ENCODE assay signal across 8 mouse cellular contexts in the genomic region with DNA sequence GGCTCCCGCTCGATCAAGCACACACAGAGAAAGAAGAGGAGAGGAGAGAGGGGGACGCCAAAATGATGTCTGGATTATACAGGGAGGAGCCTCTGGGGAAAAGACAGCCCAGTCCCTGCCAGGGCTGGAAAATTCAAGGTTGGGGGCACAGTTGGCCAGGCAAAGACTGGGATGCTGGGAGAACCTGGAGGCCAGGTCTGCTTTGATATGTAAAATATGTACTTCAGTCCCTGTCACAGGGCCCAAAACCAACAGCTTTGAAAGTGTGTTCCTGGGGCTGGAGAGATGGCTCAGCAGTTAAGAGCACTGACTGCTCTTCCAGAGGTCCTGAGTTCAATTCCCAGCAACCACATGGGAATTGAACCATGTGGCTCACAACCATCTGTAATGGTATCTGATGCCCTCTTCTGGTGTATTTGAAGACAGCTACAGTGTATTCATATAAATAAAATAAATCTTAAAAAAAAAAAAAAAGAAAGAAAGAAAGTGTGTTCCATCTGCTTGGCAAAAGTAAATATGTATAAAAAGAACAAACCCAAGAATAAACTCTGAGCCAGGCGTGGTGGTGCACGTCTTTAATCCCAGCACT. TPM values are rescaled to one million over a fixed set of nuclear protein-coding genes. Genes with fewer than 3 reads are reported as not detected.
DNase-seq lines count a peak whose midpoint lies in the region; ATAC-seq and TF ChIP-seq lines count a peak whose summit lies in the region.
"Not testable (repeated sequence)": the region's sequence is repeated elsewhere in the genome, so short reads cannot be mapped to it uniquely, and the experiment has no call there.
"Had no signal": no experiment of that assay in that cellular context is flagged by ENCODE, and none has a peak within 500 bp of the region (broad histone marks: within the 10 kb centered on the region; RNA-seq: fewer than 3 reads in every experiment).

No protein-coding gene starts in this region.

- H3K4me1 ChIP-seq in ES-E14 (ENCODE audit: control insufficient read depth in 2 of 2, insufficient read depth in 2 of 2, low read length in 2 of 2, poor library complexity in 1 of 2): peaks cover 17 to 28% of the 10 kb centered on the region in 2 experiments
- H3K4me1 ChIP-seq in forebrain, postnatal 0 days (ENCODE audit: insufficient read depth); hindbrain, postnatal 0 days (ENCODE audit: insufficient read depth, low read length); kidney, postnatal 0 days (replicated peaks; ENCODE audit: insufficient read depth, low read length); lung, postnatal 0 days (ENCODE audit: insufficient read depth, low read depth, low read length): not testable (repeated sequence)

- H3K27me3 ChIP-seq in forebrain, postnatal 0 days (ENCODE audit: insufficient read depth, low read length); hindbrain, postnatal 0 days (ENCODE audit: insufficient read depth, low read length); kidney, postnatal 0 days (ENCODE audit: insufficient read depth, low read length); lung, postnatal 0 days (replicated peaks; ENCODE audit: insufficient read depth, low read length): not testable (repeated sequence)

- TF ChIP-seq EP300 in lung, postnatal 0 days (IDR thresholded peaks at IDR 0.05): not testable (repeated sequence)

- WGBS in forebrain, postnatal 0 days: 80% methylated on average over 5 of the region's 5 CpGs
- 85% methylated on average over 5 of the region's 5 CpGs for WGBS in hindbrain, postnatal 0 days
- 79% methylated on average over 5 of the region's 5 CpGs for WGBS in kidney, postnatal 0 days
- 74% methylated on average over 5 of the region's 5 CpGs for WGBS in lung, postnatal 0 days

- in situ Hi-C loops in ES-E14 (cut with MboI; ENCODE audit: low sequenced_read_pairs in 2 of 2, unreplicated experiment in 2 of 2): loop anchor here in 1 of 2 experiments (10.0 kb wide), 1 partner anchor 277 kb away; no protein-coding TSS in a partner anchor

- peak overlapping the region; percentile 68 for H3K27ac ChIP-seq in ES-E14 (ENCODE audit: insufficient read depth, low read depth, low read length, poor library complexity, severe bottlenecking)
- H3K27ac ChIP-seq in forebrain, postnatal 0 days (ENCODE audit: low read depth, low read length); hindbrain, postnatal 0 days; lung, postnatal 0 days (ENCODE audit: low read length): not testable (repeated sequence)
- peak overlapping the region; percentile 77; the same call in 1 of the 2 replicates for H3K27ac ChIP-seq in kidney, postnatal 0 days

- H3K36me3 ChIP-seq in ES-E14 (ENCODE audit: control insufficient read depth, insufficient read depth, low read length, poor library complexity, severe bottlenecking); forebrain, postnatal 0 days (ENCODE audit: insufficient read depth); hindbrain, postnatal 0 days (ENCODE audit: insufficient read depth, low read length); kidney, postnatal 0 days (ENCODE audit: insufficient read depth, low read length); lung, postnatal 0 days (ENCODE audit: insufficient read depth, low read length): not testable (repeated sequence)

- DNase-seq in 3T3-L1 (ENCODE audit: low read depth, low spot score): peak; percentile 45
- not testable (repeated sequence) for DNase-seq in ES-E14 (ENCODE audit: low read depth, low spot score); forebrain, postnatal 0 days; hindbrain, postnatal 0 days (ENCODE audit: low spot score); kidney, postnatal 0 days (ENCODE audit: low spot score); lung, postnatal 0 days (ENCODE audit: low spot score)
- DNase-seq in R1 (ENCODE audit: low read depth, low spot score): peak; percentile 52

- peak overlapping the region; percentile 18; the same call in 1 of the 2 replicates for H3K9ac ChIP-seq in ES-E14 (ENCODE audit: insufficient read depth, low read depth, low read length, poor library complexity, severe bottlenecking)
- H3K9ac ChIP-seq in forebrain, postnatal 0 days; hindbrain, postnatal 0 days (replicated peaks; ENCODE audit: low read length); kidney, postnatal 0 days (ENCODE audit: low read depth, low read length); lung, postnatal 0 days (replicated peaks; ENCODE audit: low read depth): not testable (repeated sequence)

- not testable (repeated sequence) for H3K9me3 ChIP-seq in ES-E14 (ENCODE audit: control insufficient read depth, insufficient read depth, low read depth, low read length); forebrain, postnatal 0 days (ENCODE audit: low read length); hindbrain, postnatal 0 days (ENCODE audit: low read length); kidney, postnatal 0 days (replicated peaks; ENCODE audit: low read length); lung, postnatal 0 days (ENCODE audit: low read length)

- H3K4me3 ChIP-seq in ES-E14 (ENCODE audit: insufficient read depth in 1 of 2, low read depth in 1 of 2, low read length in 2 of 2, poor library complexity in 1 of 2, severe bottlenecking in 1 of 2); forebrain, postnatal 0 days (ENCODE audit: low read depth, low read length); hindbrain, postnatal 0 days (ENCODE audit: low read length); kidney, postnatal 0 days (replicated peaks; ENCODE audit: low read depth, low read length); lung, postnatal 0 days (ENCODE audit: low read depth, low read length): not testable (repeated sequence)

- not testable (repeated sequence) for ATAC-seq in forebrain, postnatal 0 days; hindbrain, postnatal 0 days; kidney, postnatal 0 days (replicated peaks; ENCODE audit: low FRiP score, low read depth); lung, postnatal 0 days

- not testable (repeated sequence) for H3K4me2 ChIP-seq in forebrain, postnatal 0 days (ENCODE audit: low read depth); hindbrain, postnatal 0 days (ENCODE audit: low read depth, low read length); kidney, postnatal 0 days (ENCODE audit: low read length); lung, postnatal 0 days (replicated peaks; ENCODE audit: low read depth, low read length)

- TF ChIP-seq CTCF in forebrain, postnatal 0 days (IDR thresholded peaks at IDR 0.05; ENCODE audit: low read depth): peak; percentile 13; the same call in 1 of the 2 replicates
- peak; percentile 18; the same call in 1 of the 2 replicates for TF ChIP-seq CTCF in hindbrain, postnatal 0 days (IDR thresholded peaks at IDR 0.05; ENCODE audit: low read depth)
- 0 out of 2 replicates have a peak, but pooled peaks have one; percentile 24 for TF ChIP-seq CTCF in kidney, postnatal 0 days (IDR thresholded peaks at IDR 0.05; ENCODE audit: low read depth)
- peak; percentile 29 for TF ChIP-seq CTCF in lung, postnatal 0 days (IDR thresholded peaks at IDR 0.05)

RNA-seq across cellular contexts. Expression of gene Spen, which starts 23.0 kb away (rescaled TPM):
- total RNA-seq in ES-E14 (2012; rRNA removed): 51.5 and 58.6 TPM in 2 replicates
- 21.7 and 24.7 TPM in 2 replicates for total RNA-seq in forebrain, postnatal 0 days (2014; rRNA removed)
- 6.0 and 10.7 TPM in 2 replicates for polyA plus RNA-seq in forebrain, postnatal 0 days (2015; fragmentation: Nextera tagmentation; extraction: Ambion mirVana)
- 16.9 and 17.4 TPM in 2 replicates for total RNA-seq in hindbrain, postnatal 0 days (2014; rRNA removed)
- 11.0 and 13.0 TPM in 2 replicates for polyA plus RNA-seq in hindbrain, postnatal 0 days (2015; fragmentation: Nextera tagmentation; extraction: Ambion mirVana)
- polyA plus RNA-seq in kidney, postnatal 0 days (2015; fragmentation: Nextera tagmentation; extraction: Ambion mirVana): 6.2 and 6.6 TPM in 2 replicates
- 5.7 and 8.8 TPM in 2 replicates for polyA plus RNA-seq in lung, postnatal 0 days (2015; fragmentation: Nextera tagmentation; extraction: Ambion mirVana)

RNA-seq across cellular contexts. Expression of gene Fblim1, which starts 44.5 kb away (rescaled TPM):
- 71.3 and 112 TPM in 2 replicates for total RNA-seq in ES-E14 (2012; rRNA removed)
- total RNA-seq in forebrain, postnatal 0 days (2014; rRNA removed): 20.8 and 22.3 TPM in 2 replicates
- 24.9 and 26.1 TPM in 2 replicates for polyA plus RNA-seq in forebrain, postnatal 0 days (2015; fragmentation: Nextera tagmentation; extraction: Ambion mirVana)
- total RNA-seq in hindbrain, postnatal 0 days (2014; rRNA removed): 22.5 and 26.7 TPM in 2 replicates
- polyA plus RNA-seq in hindbrain, postnatal 0 days (2015; fragmentation: Nextera tagmentation; extraction: Ambion mirVana): 21.7 and 25.6 TPM in 2 replicates
- 58.1 and 64.6 TPM in 2 replicates for polyA plus RNA-seq in kidney, postnatal 0 days (2015; fragmentation: Nextera tagmentation; extraction: Ambion mirVana)
- polyA plus RNA-seq in lung, postnatal 0 days (2015; fragmentation: Nextera tagmentation; extraction: Ambion mirVana): 52.3 and 57.5 TPM in 2 replicates
- polyA plus RNA-seq: G1E had no signal

RNA-seq across cellular contexts. Expression of gene Tmem82, which starts 57.0 kb away (rescaled TPM):
- total RNA-seq in ES-E14 (2012; rRNA removed): 3.9 and 10.1 TPM in 2 replicates
- 0.33 and 0.54 TPM in 2 replicates for total RNA-seq in forebrain, postnatal 0 days (2014; rRNA removed)
- 0.21 and 0.24 TPM in 2 replicates for polyA plus RNA-seq in forebrain, postnatal 0 days (2015; fragmentation: Nextera tagmentation; extraction: Ambion mirVana)
- total RNA-seq in hindbrain, postnatal 0 days (2014; rRNA removed): 1.3 and 1.6 TPM in 2 replicates
- 1.3 and 1.5 TPM in 2 replicates for polyA plus RNA-seq in hindbrain, postnatal 0 days (2015; fragmentation: Nextera tagmentation; extraction: Ambion mirVana)
- polyA plus RNA-seq in kidney, postnatal 0 days (2015; fragmentation: Nextera tagmentation; extraction: Ambion mirVana): 7.7 and 9.5 TPM in 2 replicates
- polyA plus RNA-seq in lung, postnatal 0 days (2015; fragmentation: Nextera tagmentation; extraction: Ambion mirVana): 3.5 and 3.6 TPM in 2 replicates
- polyA plus RNA-seq: G1E had no signal
